Mouse (Mus musculus) layer of hippocampus, postnatal 10 days (tissue): ENCODE data around the gene Olfr594. TPM values are rescaled to one million over a fixed set of nuclear protein-coding genes. Genes with fewer than 3 reads are reported as not detected.
"Not testable (repeated sequence)": the region's sequence is repeated elsewhere in the genome, so short reads cannot be mapped to it uniquely, and the experiment has no call there.

ENCODE experiments used
- DNase-seq, 2 experiments: peaks; one replicate each; pipeline ENCODE4 v3.0.0; 2021; ENCODE audit warnings: low spot score in 2 of 2
- long read RNA-seq: library from polyadenylated mRNA; stranded (forward); transcript quantifications from one replicate; pipeline ENCODE4 v2.0.0, GENCODE M21; 2023
- microRNA-seq, 2 experiments: library from miRNA; unstranded; fragments of <30 nt; microRNA quantifications; one replicate each; pipeline ENCODE4 v1.2.0; 2021
- total RNA-seq, 2 experiments: library from RNA; stranded (reverse); gene quantifications; 2 replicates each; pipeline ENCODE4 v1.2.3; 2021

The Olfr594 gene
- not detected for total RNA-seq
- long read RNA-seq, result 0 reads

DNA sequence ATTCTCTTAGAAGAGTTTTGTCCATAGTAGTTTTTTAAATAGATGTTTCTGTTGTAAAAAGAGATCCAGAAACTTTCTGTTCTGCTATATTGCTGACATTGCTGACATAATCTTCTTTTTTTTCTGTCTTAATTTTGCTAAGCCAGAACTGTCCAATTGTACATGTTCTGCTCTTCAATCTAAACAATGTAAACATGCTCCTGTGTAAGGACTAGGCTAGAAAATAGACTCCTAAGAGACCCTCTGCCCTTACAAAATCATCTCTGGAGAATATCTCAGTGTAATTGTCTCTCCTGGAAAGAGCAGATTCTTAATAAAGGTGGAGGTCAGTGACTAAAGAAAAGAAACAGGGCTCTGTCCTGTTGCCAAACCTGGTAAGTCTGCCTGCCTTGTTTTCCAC is at the start of gene Olfr594:
Gene Olfr594, plus strand, starts transcription at position 301 of the 400 bp plus-strand sequence.
- DNase-seq, result no peak

DNA sequence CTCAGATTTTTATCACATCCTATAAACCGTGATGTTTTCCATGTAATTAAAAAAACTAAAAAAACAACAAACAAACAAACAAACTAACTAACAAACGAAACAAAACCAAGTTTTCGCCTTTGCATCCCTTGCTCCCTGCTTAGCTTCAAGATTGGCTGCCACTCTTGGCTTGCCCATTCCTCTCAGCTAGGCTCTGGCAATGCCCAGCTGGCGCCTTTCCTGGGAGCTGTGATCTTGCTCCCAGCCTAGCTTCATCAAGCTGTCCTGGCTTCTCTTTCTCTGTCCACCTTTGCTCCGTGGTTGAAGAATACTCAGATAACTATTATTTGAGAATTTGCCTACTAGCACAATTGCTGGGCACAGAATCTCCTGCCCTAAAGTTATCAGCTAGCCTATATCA is 47.1 kb upstream of the Olfr594 start:
- no peak for DNase-seq

DNA sequence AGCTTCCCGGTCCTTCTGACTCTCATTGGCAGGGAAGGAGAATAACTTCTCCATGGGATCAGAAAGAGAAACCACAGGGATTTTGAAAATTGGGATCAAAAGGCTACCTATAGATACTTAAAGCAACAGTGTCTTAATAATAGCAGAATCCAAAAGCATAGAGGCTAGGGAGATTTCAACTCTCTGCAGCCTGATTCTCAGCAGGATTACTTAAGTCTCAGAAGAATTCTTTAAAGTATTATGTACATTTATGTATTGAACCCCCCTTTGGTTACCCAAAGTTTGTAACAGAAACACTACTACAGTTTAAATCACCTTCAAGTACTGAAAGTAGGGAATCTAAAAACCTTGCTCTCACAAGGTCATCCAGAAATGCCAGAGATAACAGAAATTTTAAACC is 38.6 kb upstream of the Olfr594 start, which contains the start of gene Olfr591:
Gene Olfr591, minus strand, starts transcription at position 101 of the 400 bp plus-strand sequence.
- no peak for DNase-seq

DNA sequence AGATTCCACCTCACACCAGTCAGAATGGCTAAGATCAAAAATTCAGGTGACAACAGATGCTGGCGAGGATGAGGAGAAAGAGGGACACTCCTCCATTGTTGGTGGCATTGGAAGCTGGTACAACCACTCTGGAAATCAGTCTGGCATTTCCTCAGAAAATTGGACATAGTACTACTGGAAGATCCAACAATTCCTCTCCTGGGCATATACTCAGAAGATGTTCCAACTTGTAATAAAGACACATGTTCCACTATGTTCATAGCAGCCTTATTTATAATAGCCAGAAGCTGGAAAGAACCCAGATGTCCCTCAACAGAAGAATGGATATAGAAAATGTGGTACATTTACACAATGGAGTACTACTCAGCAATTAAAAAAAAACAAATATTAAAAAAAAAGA is 32.3 kb upstream of the Olfr594 start, which contains the start of gene Olfr592:
Gene Olfr592, plus strand, starts transcription at position 301 of the 400 bp plus-strand sequence.
- not testable (repeated sequence) for DNase-seq

DNA sequence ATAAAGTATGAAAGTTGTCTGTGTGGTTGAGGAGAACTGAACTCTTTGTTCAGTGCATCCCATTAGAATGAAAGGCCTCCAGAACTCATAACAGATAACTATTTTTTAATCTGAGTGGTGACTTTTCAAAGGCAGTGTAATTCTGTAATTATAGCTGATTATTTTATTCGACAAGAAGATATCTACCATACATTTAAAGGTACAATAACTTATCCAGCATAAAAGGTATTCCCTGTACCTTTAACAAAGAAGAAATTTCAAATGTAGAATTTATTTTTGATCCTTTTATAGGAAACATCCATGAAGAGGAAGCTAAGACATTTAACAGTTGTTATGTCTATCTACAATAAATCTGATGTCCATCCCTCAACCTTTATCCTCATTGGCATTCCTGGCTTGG is 5.2 kb upstream of the Olfr594 start, which contains the start of gene Olfr593:
Gene Olfr593, plus strand, starts transcription at position 301 of the 400 bp plus-strand sequence.
- no peak for DNase-seq

DNA sequence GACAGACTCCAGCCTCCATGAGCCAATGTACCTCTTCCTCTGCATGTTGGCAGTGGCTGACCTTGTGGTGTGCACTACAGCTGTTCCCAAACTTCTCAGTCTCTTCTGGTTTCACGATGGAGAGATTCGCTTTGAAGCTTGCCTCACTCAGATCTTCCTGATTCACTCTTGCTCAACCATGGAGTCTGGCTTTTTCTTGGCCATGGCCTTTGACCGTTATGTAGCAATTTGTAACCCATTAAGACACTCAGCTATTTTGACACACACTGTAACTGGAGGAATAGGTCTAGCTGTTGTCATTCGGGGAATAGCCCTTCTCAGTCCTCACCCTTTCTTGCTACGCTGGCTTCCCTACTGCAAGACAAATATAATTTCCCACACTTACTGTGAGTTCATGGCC is 4.7 kb upstream of the Olfr594 start:
- DNase-seq, result not testable (repeated sequence)

DNA sequence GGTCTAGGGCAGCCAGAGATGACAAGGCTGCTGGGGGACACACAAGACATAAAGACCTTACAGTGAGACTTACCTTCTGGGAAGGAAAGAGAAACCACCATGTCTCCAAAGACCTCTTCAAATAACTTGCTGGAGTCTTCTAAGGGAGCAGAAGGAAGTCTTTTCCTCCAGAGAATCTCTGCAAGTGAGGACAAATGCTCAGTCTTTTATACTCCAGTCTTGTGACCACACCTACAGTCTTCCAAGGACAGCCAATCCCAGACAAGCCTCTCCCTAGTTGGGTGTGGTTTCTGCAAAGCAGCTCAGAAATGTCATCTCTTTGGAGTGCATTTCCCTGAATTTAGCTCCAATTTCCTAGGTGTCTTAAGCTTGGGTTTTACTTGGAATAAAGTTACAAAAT is 35.6 kb downstream of the Olfr594 start, which contains the start of gene Usp17ld:
Gene Usp17ld, minus strand, starts transcription at position 101 of the 400 bp plus-strand sequence.
- not testable (repeated sequence) for DNase-seq

Small RNA genes within 50 kb of the gene (microRNA-seq; reads per million reads assigned to microRNA genes)
- gene Gm23550 (0 reads per million in 2 experiments), gene Gm25171 (0 reads per million in 2 experiments)

Other genes starting within 250 kb of the Olfr594 start
- gene Olfr577, start 241.1 kb upstream of the Olfr594 start, total RNA-seq, result not detected
- gene Olfr578, start 227.7 kb upstream of the Olfr594 start, total RNA-seq, result not detected
- gene Olfr582, start 179.0 kb upstream of the Olfr594 start, total RNA-seq, result not detected
- gene Olfr583, start 165.7 kb upstream of the Olfr594 start, total RNA-seq, result not detected
- gene Olfr584, start 135.1 kb upstream of the Olfr594 start, total RNA-seq, result not detected
- gene Olfr585, start 119.3 kb upstream of the Olfr594 start, total RNA-seq, result not detected
- gene Olfr586, start 91.4 kb upstream of the Olfr594 start, total RNA-seq, result not detected
- not detected for gene Olfr588-ps1, start 76.1 kb upstream of the Olfr594 start, total RNA-seq
- not detected for gene Olfr589, start 60.6 kb upstream of the Olfr594 start, total RNA-seq
- not detected for gene Olfr591, start 38.7 kb upstream of the Olfr594 start, total RNA-seq
- not detected for gene Olfr592, start 32.2 kb upstream of the Olfr594 start, total RNA-seq
- not detected for gene Olfr593, start 5.1 kb upstream of the Olfr594 start, total RNA-seq
- not detected for gene Usp17ld, start 35.5 kb downstream of the Olfr594 start, total RNA-seq
- gene Olfr596, start 88.7 kb downstream of the Olfr594 start, total RNA-seq, result not detected
- not detected for gene Olfr597, start 99.3 kb downstream of the Olfr594 start, total RNA-seq
- not detected for gene Olfr598, start 106.6 kb downstream of the Olfr594 start, total RNA-seq
- not detected for gene Olfr599, start 118.9 kb downstream of the Olfr594 start, total RNA-seq
- gene Olfr600, start 132.7 kb downstream of the Olfr594 start, total RNA-seq, result not detected
- gene Olfr601, start 145.7 kb downstream of the Olfr594 start, total RNA-seq, result not detected
- not detected for gene Olfr603, start 169.2 kb downstream of the Olfr594 start, total RNA-seq
- not detected for gene Usp17lc, start 198.1 kb downstream of the Olfr594 start, total RNA-seq
- gene Olfr605, start 228.4 kb downstream of the Olfr594 start, total RNA-seq, result not detected
- not detected for gene Olfr606, start 232.1 kb downstream of the Olfr594 start, total RNA-seq
- gene Olfr607, start 247.2 kb downstream of the Olfr594 start, total RNA-seq, result not detected